Mouse (Mus musculus) midbrain, postnatal 0 days (tissue): ENCODE measurements at regions not wholly inside any gene's neighbourhood (a gene's known extent, or its start where the extent isn't known, plus 50 kb on each side); places are given as distances from the start of the nearest gene placed in this dataset.
A peak's percentile ranks its signal among the peaks of the same experiment; 100 is the strongest.

ENCODE experiments used
- ATAC-seq: fragments of 200-750 bp; cut with Nextera tagmentation; 2 replicates; pipeline ENCODE4 v1.8.0; 2017; ENCODE audit warnings: moderate number of reproducible peaks, mild to moderate bottlenecking, moderate TSS enrichment, moderate library complexity; ENCODE audit not compliant: low FRiP score
- DNase-seq: peaks from one replicate; pipeline ENCODE4 v3.0.0-alpha.2; 2015; ENCODE audit warnings: low spot score
- H3K27ac ChIP-seq: fragments of 300-500 bp; sonication (generic); 2 replicates; pipeline ENCODE4 v1.5.1; 2014; ENCODE audit warnings: low read depth, mild to moderate bottlenecking, low read length, mixed read lengths
- H3K27me3 ChIP-seq: fragments of 300-500 bp; sonication (generic); 2 replicates; pipeline ENCODE4 v1.6.1; 2014; ENCODE audit warnings: low read length, control low read depth, mixed read lengths; ENCODE audit not compliant: insufficient read depth
- H3K36me3 ChIP-seq: fragments of 300-500 bp; sonication (generic); 2 replicates; pipeline ENCODE4 v1.6.1; 2014; ENCODE audit warnings: low read length, control low read depth, mixed read lengths; ENCODE audit not compliant: insufficient read depth
- H3K4me1 ChIP-seq: fragments of 300-500 bp; sonication (generic); 2 replicates; pipeline ENCODE4 v1.6.1; 2014; ENCODE audit warnings: mild to moderate bottlenecking, control low read depth, antibody characterized with exemption, low read length, mixed read lengths; ENCODE audit not compliant: insufficient read depth
- H3K4me2 ChIP-seq: fragments of 300-500 bp; sonication (generic); 2 replicates; pipeline ENCODE4 v1.6.1; 2014; ENCODE audit warnings: low read depth, mild to moderate bottlenecking, low read length, mixed read lengths; ENCODE audit not compliant: poor library complexity, severe bottlenecking
- H3K4me3 ChIP-seq: fragments of 300-500 bp; sonication (generic); 2 replicates; pipeline ENCODE4 v1.5.1; 2014; ENCODE audit warnings: low read depth, mild to moderate bottlenecking, low read length, moderate library complexity
- H3K9ac ChIP-seq: fragments of 300-500 bp; sonication (generic); replicated peaks from 2 replicates; pipeline ENCODE4 v1.6.1; 2014; ENCODE audit warnings: mild to moderate bottlenecking, low read length, moderate library complexity, mixed read lengths; ENCODE audit not compliant: poor library complexity, severe bottlenecking
- H3K9me3 ChIP-seq: fragments of 300-500 bp; sonication (generic); 2 replicates; pipeline ENCODE4 v1.6.1; 2016; ENCODE audit warnings: low read length, control low read depth
- CTCF ChIP-seq: IDR thresholded peaks from 2 replicates; pipeline ENCODE4 v1.5.1; 2016; ENCODE audit warnings: antibody characterized with exemption, mild to moderate bottlenecking
- WGBS: fragments of 180-500 bp; shearing (Covaris S2); extraction: QIAGEN DNeasy Blood & Tissue Kit; methylation state at CpG from one replicate; pipeline ENCODE4 v1.1.7; 2014; 5-methylcytosine and 5-hydroxymethylcytosine counted together

- Histone ChIP-seq H3K36me3 (no peaks in the 10 kb centered on the region), H3K9me3 (no peaks in the 10 kb centered on the region), H3K27ac (no peak overlapping the region), H3K4me1 (no peaks in the 10 kb centered on the region), H3K27me3 (no peaks in the 10 kb centered on the region), H3K9ac (no peak overlapping the region), H3K4me2 (no peak overlapping the region), H3K4me3 (no peak overlapping the region)
- ATAC-seq (no peak), DNase-seq (no peak)
- no peak for TF ChIP-seq CTCF
- WGBS, result 71% methylated on average over 4 of the region's 4 CpGs
These were observed 63.0 kb upstream of the Vwde start for GRCm38 (mm10) chr6:13287812-13288211.

GRCm38 (mm10) chr6:13286542-13287273, 61.9 kb upstream of the Vwde start:
- H3K4me3 ChIP-seq, result no peak overlapping the region
- peak; percentile 66; the same call in 1 of the 2 replicates for ATAC-seq
- H3K27me3 ChIP-seq, result no peaks in the 10 kb centered on the region
- H3K9ac ChIP-seq, result no peak overlapping the region
- WGBS, result 65% methylated on average over 6 of the region's 6 CpGs
- H3K4me1 ChIP-seq, result no peaks in the 10 kb centered on the region
- peak; percentile 65 for DNase-seq
- no peaks in the 10 kb centered on the region for H3K9me3 ChIP-seq
- H3K27ac ChIP-seq, result no peak overlapping the region
- H3K4me2 ChIP-seq, result no peak overlapping the region
- no peaks in the 10 kb centered on the region for H3K36me3 ChIP-seq
- TF ChIP-seq CTCF, result peak; percentile 72

DNA sequence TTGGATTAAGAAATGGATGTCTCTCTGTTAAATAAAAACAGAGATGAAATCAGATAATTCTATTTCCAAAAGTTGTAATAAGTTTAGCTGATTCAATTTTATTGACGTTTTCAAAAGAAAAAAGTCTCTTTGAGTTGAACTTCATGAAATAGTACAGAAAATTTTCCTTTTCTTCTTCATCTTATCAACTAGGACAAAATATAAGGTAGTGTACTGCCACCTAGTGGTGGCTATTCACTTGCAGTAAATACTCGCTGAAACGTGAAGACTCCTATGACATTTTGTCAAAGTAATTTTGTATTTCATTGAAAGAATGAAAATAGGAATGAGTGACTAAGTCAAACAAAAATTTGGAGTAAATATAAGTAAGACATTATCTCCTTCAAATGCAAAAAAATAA, 56.1 kb upstream of the Vwde start:
- Histone ChIP-seq H3K27me3 (no peaks in the 10 kb centered on the region), H3K36me3 (no peaks in the 10 kb centered on the region), H3K4me1 (no peaks in the 10 kb centered on the region), H3K27ac (no peak overlapping the region), H3K4me3 (no peak overlapping the region), H3K4me2 (no peak overlapping the region), H3K9me3 (no peaks in the 10 kb centered on the region), H3K9ac (no peak overlapping the region)
- 2% methylated on average over 3 of the region's 3 CpGs for WGBS
- ATAC-seq (no peak), DNase-seq (peak; percentile 91)
- peak; percentile 85 for TF ChIP-seq CTCF
